Comparison of ENCODE assay signal across 8 mouse cellular contexts in genomic region chr10:80621940-80622660, GRCm38 (mm10). TPM values are rescaled to one million over a fixed set of nuclear protein-coding genes. Genes with fewer than 3 reads are reported as not detected.
DNase-seq lines count a peak whose midpoint lies in the region; ATAC-seq lines count a peak whose summit lies in the region.

No protein-coding gene starts in this region.

- peak overlapping the region; percentile 99 for H3K4me2 ChIP-seq in heart, embryonic 13.5 days
- H3K4me2 ChIP-seq in liver, embryonic 12.5 days = peak overlapping the region; percentile 85
- peak overlapping the region; percentile 74 for H3K4me2 ChIP-seq in stomach, embryonic 15.5 days

- peaks cover 5% of the 10 kb centered on the region; the same call in 1 of the 2 replicates for H3K4me1 ChIP-seq in brown adipose tissue, adult 24 weeks (ENCODE audit: control insufficient read depth, insufficient read depth, insufficient read length, low read length)
- peaks cover 52% of the 10 kb centered on the region for H3K4me1 ChIP-seq in heart, embryonic 13.5 days
- peaks cover 74% of the 10 kb centered on the region for H3K4me1 ChIP-seq in liver, embryonic 12.5 days
- H3K4me1 ChIP-seq in stomach, embryonic 15.5 days = peaks cover 26% of the 10 kb centered on the region

- peaks cover 5% of the 10 kb centered on the region for H3K36me3 ChIP-seq in heart, embryonic 13.5 days
- H3K36me3 ChIP-seq in liver, embryonic 12.5 days = peaks cover 8% of the 10 kb centered on the region; the same call in 1 of the 2 replicates
- no peaks in the 10 kb centered on the region; the same call in 1 of the 2 replicates for H3K36me3 ChIP-seq in stomach, embryonic 15.5 days

- under 1% methylated on average over 64 of the region's 64 CpGs for whole genome bisulfite sequencing in heart, embryonic 13.5 days
- under 1% methylated on average over 64 of the region's 64 CpGs for WGBS in liver, embryonic 12.5 days (ENCODE audit: insufficient replicate concordance)
- under 1% methylated on average over 64 of the region's 64 CpGs for WGBS in stomach, embryonic 15.5 days

- peak overlapping the region; percentile 68 for H3K4me3 ChIP-seq in brown adipose tissue, adult 24 weeks (ENCODE audit: insufficient read depth, low read depth, low read length)
- H3K4me3 ChIP-seq in heart, embryonic 13.5 days = peak overlapping the region; percentile 93
- H3K4me3 ChIP-seq in liver, embryonic 12.5 days = peak overlapping the region; percentile 90
- H3K4me3 ChIP-seq in stomach, embryonic 15.5 days (replicated peaks) = peak overlapping the region; percentile 92

- peak overlapping the region; percentile 81 for H3K9ac ChIP-seq in heart, embryonic 13.5 days
- peak overlapping the region; percentile 70 for H3K9ac ChIP-seq in liver, embryonic 12.5 days
- H3K9ac ChIP-seq in stomach, embryonic 15.5 days = peak overlapping the region; percentile 7; the same call in 1 of the 2 replicates

- DNase-seq in CD4-positive, CD25-positive, alpha-beta regulatory T cell, adult 2 months (ENCODE audit: low read depth, low spot score) = peak; percentile 100
- DNase-seq in fat pad, adult 2 months (ENCODE audit: extremely low read depth, low read depth, low spot score) = peak; percentile 100
- DNase-seq in kidney, postnatal 10 days = peak; percentile 100
- peak; percentile 100 for DNase-seq in natural killer cell, adult 2 months (ENCODE audit: low spot score in 2 of 2)

- ATAC-seq in heart, embryonic 13.5 days (ENCODE audit: extremely low read depth, insufficient number of reproducible peaks, low FRiP score, low TSS enrichment) = peak; percentile 91
- ATAC-seq in liver, embryonic 12.5 days = peak; percentile 92
- ATAC-seq in stomach, embryonic 15.5 days (ENCODE audit: insufficient read depth, low FRiP score, low read depth) = peak; percentile 96

- H3K27me3 ChIP-seq in heart, embryonic 13.5 days (replicated peaks) = no peaks in the 10 kb centered on the region
- H3K27me3 ChIP-seq in liver, embryonic 12.5 days (replicated peaks) = no peaks in the 10 kb centered on the region
- H3K27me3 ChIP-seq in stomach, embryonic 15.5 days (replicated peaks) = no peaks in the 10 kb centered on the region

- H3K27ac ChIP-seq in brown adipose tissue, adult 24 weeks (replicated peaks; ENCODE audit: low read depth, low read length) = peak overlapping the region; percentile 85
- H3K27ac ChIP-seq in heart, embryonic 13.5 days (replicated peaks) = peak overlapping the region; percentile 89
- peak overlapping the region; percentile 96 for H3K27ac ChIP-seq in liver, embryonic 12.5 days
- peak overlapping the region; percentile 98 for H3K27ac ChIP-seq in stomach, embryonic 15.5 days

- H3K9me3 ChIP-seq in heart, embryonic 13.5 days = no peaks in the 10 kb centered on the region
- H3K9me3 ChIP-seq in liver, embryonic 12.5 days (replicated peaks) = no peaks in the 10 kb centered on the region
- no peaks in the 10 kb centered on the region for H3K9me3 ChIP-seq in stomach, embryonic 15.5 days

RNA-seq across cellular contexts. Expression of gene Csnk1g2, which starts 0.5 kb away (rescaled TPM):
- 50.9 and 67.7 TPM in 2 replicates for polyA plus RNA-seq in brown adipose tissue, adult 24 weeks (2012; ENCODE audit: insufficient read depth, insufficient read length, missing spikeins)
- polyA plus RNA-seq in heart, embryonic 13.5 days (2015; fragmentation: Nextera tagmentation; extraction: Ambion mirVana) = 87.5 and 89.0 TPM in 2 replicates
- 106 TPM in 2 replicates for polyA plus RNA-seq in liver, embryonic 12.5 days (2016; fragmentation: Nextera tagmentation; extraction: Ambion mirVana)
- polyA plus RNA-seq in stomach, embryonic 15.5 days (2015; fragmentation: Nextera tagmentation; extraction: Ambion mirVana) = 134 and 148 TPM in 2 replicates

RNA-seq across cellular contexts. Expression of gene Gm49322, which starts 16.3 kb away (rescaled TPM):
- 0.67 and 0.75 TPM in 2 replicates for polyA plus RNA-seq in brown adipose tissue, adult 24 weeks (2012; ENCODE audit: insufficient read depth, insufficient read length, missing spikeins)
- 1.5 and 1.7 TPM in 2 replicates for polyA plus RNA-seq in heart, embryonic 13.5 days (2015; fragmentation: Nextera tagmentation; extraction: Ambion mirVana)
- polyA plus RNA-seq in liver, embryonic 12.5 days (2016; fragmentation: Nextera tagmentation; extraction: Ambion mirVana) = 2.6 and 3.0 TPM in 2 replicates
- polyA plus RNA-seq in stomach, embryonic 15.5 days (2015; fragmentation: Nextera tagmentation; extraction: Ambion mirVana) = 3.9 TPM in 2 replicates

RNA-seq across cellular contexts. Expression of gene Adat3, which starts 19.4 kb away (rescaled TPM):
- polyA plus RNA-seq in brown adipose tissue, adult 24 weeks (2012; ENCODE audit: insufficient read depth, insufficient read length, missing spikeins) = 1.0 TPM in 1 of 2 replicates, not detected in the other
- polyA plus RNA-seq in heart, embryonic 13.5 days (2015; fragmentation: Nextera tagmentation; extraction: Ambion mirVana) = 4.4 and 5.6 TPM in 2 replicates
- polyA plus RNA-seq in liver, embryonic 12.5 days (2016; fragmentation: Nextera tagmentation; extraction: Ambion mirVana) = 7.0 and 7.4 TPM in 2 replicates
- polyA plus RNA-seq in stomach, embryonic 15.5 days (2015; fragmentation: Nextera tagmentation; extraction: Ambion mirVana) = 6.1 and 6.4 TPM in 2 replicates

RNA-seq across cellular contexts. Expression of gene Scamp4, which starts 19.4 kb away (rescaled TPM):
- 14.6 and 16.2 TPM in 2 replicates for polyA plus RNA-seq in brown adipose tissue, adult 24 weeks (2012; ENCODE audit: insufficient read depth, insufficient read length, missing spikeins)
- polyA plus RNA-seq in heart, embryonic 13.5 days (2015; fragmentation: Nextera tagmentation; extraction: Ambion mirVana) = 65.9 and 70.4 TPM in 2 replicates
- polyA plus RNA-seq in liver, embryonic 12.5 days (2016; fragmentation: Nextera tagmentation; extraction: Ambion mirVana) = 63.3 and 65.2 TPM in 2 replicates
- polyA plus RNA-seq in stomach, embryonic 15.5 days (2015; fragmentation: Nextera tagmentation; extraction: Ambion mirVana) = 86.1 and 93.0 TPM in 2 replicates

RNA-seq across cellular contexts. Expression of gene Abhd17a, which starts 32.0 kb away (rescaled TPM):
- polyA plus RNA-seq in brown adipose tissue, adult 24 weeks (2012; ENCODE audit: insufficient read depth, insufficient read length, missing spikeins) = 76.3 and 81.6 TPM in 2 replicates
- 81.7 and 85.1 TPM in 2 replicates for polyA plus RNA-seq in heart, embryonic 13.5 days (2015; fragmentation: Nextera tagmentation; extraction: Ambion mirVana)
- 86.4 and 88.9 TPM in 2 replicates for polyA plus RNA-seq in liver, embryonic 12.5 days (2016; fragmentation: Nextera tagmentation; extraction: Ambion mirVana)
- 102 and 103 TPM in 2 replicates for polyA plus RNA-seq in stomach, embryonic 15.5 days (2015; fragmentation: Nextera tagmentation; extraction: Ambion mirVana)

Comparison
In these comparisons a context has a peak if more than half of its experiments do, and no peak if none do; other contexts are left out.
1. Peak in every context shown above with its lines: DNase-seq, ATAC-seq, H3K4me3 ChIP-seq and H3K27ac ChIP-seq.
2. H3K9ac ChIP-seq: peak in every context shown above with its lines; median percentile 81 in heart, embryonic 13.5 days; 70 in liver, embryonic 12.5 days; 7 in stomach, embryonic 15.5 days.